Comparison of ENCODE assay signal across 8 mouse cellular contexts in genomic region chrX:7657221-7657639, GRCm38 (mm10). TPM values are rescaled to one million over a fixed set of nuclear protein-coding genes. Genes with fewer than 3 reads are reported as not detected.
A peak's percentile ranks its signal among the peaks of the same experiment; 100 is the strongest.
DNase-seq lines count a peak whose midpoint lies in the region; ATAC-seq and TF ChIP-seq lines count a peak whose summit lies in the region.

TSS of gene Prickle3 (plus strand) at chrX:7657260.

- TF ChIP-seq POLR2A in kidney, adult 2 months (IDR thresholded peaks at IDR 0.05; ENCODE audit: low read depth, low read length) = no peak
- TF ChIP-seq POLR2A in small intestine, adult 2 months (IDR thresholded peaks at IDR 0.05; ENCODE audit: low read depth, low read length) = 0 out of 2 replicates have a peak, but pooled peaks have one; percentile 19

- H3K9ac ChIP-seq in lung, embryonic 16.5 days (ENCODE audit: low read length) = peak within 1 kb of the TSS; percentile 80

- H3K4me2 ChIP-seq in lung, embryonic 16.5 days (ENCODE audit: low read depth, low read length) = peak within 1 kb of the TSS; percentile 67

- no peaks in the 10 kb centered on the region for H3K27me3 ChIP-seq in embryonic facial prominence, embryonic 10.5 days (replicated peaks; ENCODE audit: low read depth, poor library complexity, severe bottlenecking)
- H3K27me3 ChIP-seq in kidney, adult 2 months (replicated peaks; ENCODE audit: control insufficient read depth, insufficient read depth, low read length) = no peaks in the 10 kb centered on the region
- no peaks in the 10 kb centered on the region for H3K27me3 ChIP-seq in lung, embryonic 16.5 days (ENCODE audit: control insufficient read depth, insufficient read depth, low read depth, low read length)
- no peaks in the 10 kb centered on the region for H3K27me3 ChIP-seq in small intestine, adult 2 months (ENCODE audit: control insufficient read depth, insufficient read depth, low read length)

- WGBS in embryonic facial prominence, embryonic 10.5 days = 18% methylated on average over 26 of the region's 26 CpGs
- under 1% methylated on average over 26 of the region's 26 CpGs for WGBS in kidney, adult 2 months
- 21% methylated on average over 26 of the region's 26 CpGs for WGBS in lung, embryonic 16.5 days
- 13% methylated on average over 26 of the region's 26 CpGs for WGBS in small intestine, adult 2 months

- intact Hi-C loops in left cerebral cortex, adult 2 months (cut with DNase I) = no loop called here
- intact Hi-C loops in left cerebral cortex, postnatal 14 days (cut with DNase I) = no loop called here

- DNase-seq in left cerebral cortex, adult 2 months (ENCODE audit: extremely low spot score in 1 of 2, low spot score in 2 of 2) = no peak
- no peak for DNase-seq in left cerebral cortex, postnatal 14 days (ENCODE audit: low spot score in 2 of 2)
- DNase-seq in embryonic facial prominence, embryonic 10.5 days (ENCODE audit: low spot score) = peak; percentile 28
- peak; percentile 74 for DNase-seq in heart, adult 9 months (ENCODE audit: low spot score in 2 of 2)
- DNase-seq in kidney, adult 2 months = peak; percentile 76
- DNase-seq in right cerebral cortex, postnatal 25 days = no peak

- H3K4me3 ChIP-seq in left cerebral cortex, adult 2 months = peak within 1 kb of the TSS; percentile 26
- H3K4me3 ChIP-seq in embryonic facial prominence, embryonic 10.5 days = peak within 1 kb of the TSS; percentile 60
- H3K4me3 ChIP-seq in kidney, adult 2 months (ENCODE audit: insufficient read depth, low read depth, low read length) = peak within 1 kb of the TSS; percentile 69
- H3K4me3 ChIP-seq in lung, embryonic 16.5 days (ENCODE audit: low read length) = peak within 1 kb of the TSS; percentile 61
- peak within 1 kb of the TSS; percentile 79 for H3K4me3 ChIP-seq in small intestine, adult 2 months (ENCODE audit: low read depth, low read length)

- H3K4me1 ChIP-seq in embryonic facial prominence, embryonic 10.5 days = peaks cover 21% of the 10 kb centered on the region
- H3K4me1 ChIP-seq in kidney, adult 2 months (ENCODE audit: control insufficient read depth, insufficient read depth, low read length) = no peaks in the 10 kb centered on the region; the same call in 1 of the 2 replicates
- H3K4me1 ChIP-seq in lung, embryonic 16.5 days (replicated peaks; ENCODE audit: control insufficient read depth, insufficient read depth, low read length) = peaks cover 8% of the 10 kb centered on the region
- H3K4me1 ChIP-seq in small intestine, adult 2 months (ENCODE audit: control insufficient read depth, insufficient read depth, insufficient read length, low read length) = peaks cover 3% of the 10 kb centered on the region; the same call in 1 of the 2 replicates

- H3K9me3 ChIP-seq in embryonic facial prominence, embryonic 10.5 days = peaks cover 4% of the 10 kb centered on the region; the same call in 1 of the 2 replicates
- H3K9me3 ChIP-seq in lung, embryonic 16.5 days (ENCODE audit: control insufficient read depth, low read length) = no peaks in the 10 kb centered on the region

- ATAC-seq in lung, embryonic 16.5 days (ENCODE audit: low read depth) = peak; percentile 67

- H3K36me3 ChIP-seq in embryonic facial prominence, embryonic 10.5 days (replicated peaks) = no peaks in the 10 kb centered on the region
- H3K36me3 ChIP-seq in kidney, adult 2 months (ENCODE audit: control insufficient read depth, insufficient read depth, low read length) = no peaks in the 10 kb centered on the region
- no peaks in the 10 kb centered on the region for H3K36me3 ChIP-seq in lung, embryonic 16.5 days (ENCODE audit: control insufficient read depth, insufficient read depth, low read length)
- peaks cover 4% of the 10 kb centered on the region; the same call in 1 of the 2 replicates for H3K36me3 ChIP-seq in small intestine, adult 2 months (ENCODE audit: control insufficient read depth, insufficient read depth, low read length)

- TF ChIP-seq CTCF in left cerebral cortex, adult 2 months (IDR thresholded peaks at IDR 0.05) = no peak
- no peak for TF ChIP-seq CTCF in kidney, adult 2 months (conservative IDR thresholded peaks at IDR 0.05; ENCODE audit: insufficient read depth, insufficient read length, low read depth, low read length)
- no peak for TF ChIP-seq CTCF in small intestine, adult 2 months (IDR thresholded peaks at IDR 0.05; ENCODE audit: extremely low read depth, insufficient read length, insufficient replicate concordance, low read depth, low read length)

- peak within 1 kb of the TSS; percentile 19; the same call in 1 of the 2 replicates for H3K27ac ChIP-seq in left cerebral cortex, adult 2 months
- H3K27ac ChIP-seq in embryonic facial prominence, embryonic 10.5 days (replicated peaks) = peak within 1 kb of the TSS; percentile 77
- peak within 1 kb of the TSS; percentile 59 for H3K27ac ChIP-seq in kidney, adult 2 months (ENCODE audit: insufficient read depth, low read depth, low read length)
- peak within 1 kb of the TSS; percentile 78 for H3K27ac ChIP-seq in lung, embryonic 16.5 days (ENCODE audit: low read length)
- H3K27ac ChIP-seq in small intestine, adult 2 months (ENCODE audit: insufficient read depth, low read depth, low read length) = peak within 1 kb of the TSS; percentile 28; the same call in 1 of the 2 replicates

RNA-seq across cellular contexts. Expression of gene Prickle3, which starts in this region (rescaled TPM):
- total RNA-seq in left cerebral cortex, adult 2 months (2021) = 1 to 10 TPM; 1.1 to 2.4 TPM
- total RNA-seq in left cerebral cortex, postnatal 14 days (2021) = 1 to 10 TPM; 1.3 to 1.8 TPM
- polyA plus RNA-seq in embryonic facial prominence, embryonic 10.5 days (2016; fragmentation: Nextera tagmentation; extraction: Ambion mirVana) = 4.1 and 4.2 TPM in 2 replicates
- 8.9 and 9.2 TPM in 2 replicates for polyA plus RNA-seq in kidney, adult 2 months (2012; rRNA removed)
- 11.5 and 11.8 TPM in 2 replicates for polyA plus RNA-seq in lung, embryonic 16.5 days (2015; fragmentation: Nextera tagmentation; extraction: Ambion mirVana)
- polyA plus RNA-seq in small intestine, adult 2 months (2012; rRNA removed) = 10.3 and 13.0 TPM in 2 replicates

Comparison
In these comparisons a context has a peak if more than half of its experiments do, and no peak if none do; other contexts are left out.
1. DNase-seq: peak in embryonic facial prominence, embryonic 10.5 days (single experiment), heart, adult 9 months (2 of 2) and kidney, adult 2 months (single experiment); none in left cerebral cortex, adult 2 months (0 of 2), left cerebral cortex, postnatal 14 days (0 of 2) and right cerebral cortex, postnatal 25 days (single experiment).
2. H3K27ac ChIP-seq: peak in every context shown above with its lines; median percentile 78 in lung, embryonic 16.5 days; 77 in embryonic facial prominence, embryonic 10.5 days; 59 in kidney, adult 2 months; 28 in small intestine, adult 2 months; 19 in left cerebral cortex, adult 2 months.
3. H3K4me3 ChIP-seq: peak in every context shown above with its lines; median percentile 79 in small intestine, adult 2 months; 69 in kidney, adult 2 months; 61 in lung, embryonic 16.5 days; 60 in embryonic facial prominence, embryonic 10.5 days; 26 in left cerebral cortex, adult 2 months.